Mouse (Mus musculus): ENCODE results near the gene Git2. TPM values are rescaled to one million over a fixed set of nuclear protein-coding genes. Genes with fewer than 3 reads are reported as not detected.

Gene Git2
- polyA plus RNA-seq (2014; fragmentation: Nextera tagmentation; extraction: Ambion mirVana), result 40.1 and 42.0 TPM in 2 replicates

DNA sequence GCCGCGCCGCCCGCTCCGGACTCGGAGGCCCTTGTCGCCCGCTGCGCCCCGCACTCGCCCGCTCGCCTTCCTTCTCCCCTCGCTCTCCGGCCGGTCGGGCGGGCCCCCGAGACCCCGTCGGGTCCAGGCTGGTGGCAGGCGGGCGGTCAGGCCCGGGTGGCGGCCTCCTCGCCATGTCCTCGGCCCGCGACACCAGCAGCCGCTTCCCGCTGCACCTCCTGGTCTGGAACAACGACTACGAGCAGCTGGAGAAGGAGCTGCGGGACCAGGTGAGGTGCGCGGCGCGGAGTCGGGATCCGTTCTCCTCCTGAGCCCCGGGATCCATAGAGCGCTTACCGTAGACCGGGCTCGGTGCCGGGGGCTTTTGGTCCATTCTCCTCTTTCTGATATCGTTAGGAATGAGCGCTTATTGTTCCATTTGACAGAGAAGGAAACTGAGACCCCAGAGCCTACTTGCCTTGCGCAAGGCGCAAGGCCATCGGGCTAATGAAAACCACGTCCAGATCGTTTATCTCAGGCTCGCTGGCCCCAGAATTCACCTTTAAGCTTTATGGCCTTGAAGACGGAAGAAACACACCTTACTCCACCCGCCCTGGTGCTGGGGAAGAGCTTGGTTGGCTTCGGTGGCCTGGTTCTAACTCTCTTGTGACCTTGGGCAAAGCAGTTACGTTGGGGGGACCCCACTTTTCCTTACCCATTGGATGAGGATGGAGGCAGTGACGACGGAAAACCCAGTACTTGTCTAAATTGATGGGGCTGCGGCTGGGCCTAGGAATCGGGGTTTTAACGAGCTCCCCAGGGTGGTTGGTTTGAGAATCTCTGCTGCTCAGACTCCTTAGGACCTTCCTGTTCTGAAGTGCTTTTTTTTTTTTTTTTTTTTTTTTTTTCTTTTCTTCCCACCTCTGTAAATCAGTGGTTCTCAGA, at the start of gene Git2:
Git2 (minus strand) TSS at position 462 of the 924 bp plus-strand sequence.
- Histone ChIP-seq H3K4me1 (ENCODE audit: control insufficient read depth, insufficient read depth, low read length) (peaks cover 10% of the 10 kb centered on the region), H3K27me3 (replicated peaks; ENCODE audit: control insufficient read depth, insufficient read depth, low read length) (no peaks in the 10 kb centered on the region), H3K9me3 (ENCODE audit: control insufficient read depth, low read length) (no peaks in the 10 kb centered on the region), H3K4me3 (ENCODE audit: low read depth, low read length) (peak within 1 kb of the TSS; percentile 97), H3K36me3 (ENCODE audit: control insufficient read depth, insufficient read depth, low read length) (no peaks in the 10 kb centered on the region), H3K4me2 (ENCODE audit: low read depth, low read length) (peak within 1 kb of the TSS; percentile 89), H3K27ac (replicated peaks; ENCODE audit: low read depth, low read length) (peak within 1 kb of the TSS; percentile 93), H3K9ac (ENCODE audit: low read depth, low read length) (peak within 1 kb of the TSS; percentile 95)
- ATAC-seq (ENCODE audit: low read depth), result no peak
- DNase-seq (ENCODE audit: low spot score), result peak; percentile 31
- WGBS, result under 1% methylated on average over 35 of the region's 63 CpGs

DNA sequence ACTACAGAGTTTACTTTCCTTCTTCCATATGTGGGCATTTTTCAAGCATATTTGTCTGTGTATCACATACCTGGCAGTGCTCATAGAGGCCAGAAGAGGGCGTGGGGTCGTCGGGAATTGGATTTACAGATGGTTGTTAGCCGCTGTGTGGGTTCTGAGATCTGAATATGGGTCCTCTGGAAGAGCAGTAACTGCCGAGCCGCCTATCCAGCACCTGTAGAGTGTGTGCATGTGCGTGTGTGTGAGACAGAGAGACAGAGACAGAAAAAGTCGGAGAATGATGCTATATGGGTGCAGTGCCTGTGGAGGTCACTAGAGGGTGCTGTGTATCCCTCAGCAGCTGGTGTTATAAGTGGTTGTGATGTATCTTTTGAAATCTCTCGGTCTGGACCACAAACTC, 48.9 kb upstream of the Git2 start:
- ATAC-seq (ENCODE audit: low read depth) (no peak), DNase-seq (ENCODE audit: low spot score) (no peak)
- Histone ChIP-seq H3K27me3 (replicated peaks; ENCODE audit: control insufficient read depth, insufficient read depth, low read length) (no peaks in the 10 kb centered on the region), H3K9me3 (ENCODE audit: control insufficient read depth, low read length) (peaks cover 12% of the 10 kb centered on the region; the same call in 1 of the 2 replicates), H3K4me1 (ENCODE audit: control insufficient read depth, insufficient read depth, low read length) (0 out of 2 replicates have a peak, but pooled peaks cover 3% of the 10 kb centered on the region), H3K9ac (ENCODE audit: low read depth, low read length) (no peak overlapping the region), H3K27ac (replicated peaks; ENCODE audit: low read depth, low read length) (no peak overlapping the region), H3K4me2 (ENCODE audit: low read depth, low read length) (0 out of 2 replicates have a peak overlapping the region, but pooled peaks have one; percentile 8), H3K4me3 (ENCODE audit: low read depth, low read length) (no peak overlapping the region), H3K36me3 (ENCODE audit: control insufficient read depth, insufficient read depth, low read length) (peaks cover 7% of the 10 kb centered on the region)
- 19% methylated on average over 9 of the region's 9 CpGs for WGBS

- Histone ChIP-seq H3K4me3 (ENCODE audit: low read depth, low read length) (peak within 1 kb of the TSS; percentile 59), H3K27me3 (replicated peaks; ENCODE audit: control insufficient read depth, insufficient read depth, low read length) (no peaks in the 10 kb centered on the region), H3K4me2 (ENCODE audit: low read depth, low read length) (peak within 1 kb of the TSS; percentile 53), H3K9me3 (ENCODE audit: control insufficient read depth, low read length) (peaks cover 12% of the 10 kb centered on the region; the same call in 1 of the 2 replicates), H3K4me1 (ENCODE audit: control insufficient read depth, insufficient read depth, low read length) (0 out of 2 replicates have a peak, but pooled peaks cover 3% of the 10 kb centered on the region), H3K27ac (replicated peaks; ENCODE audit: low read depth, low read length) (peak within 1 kb of the TSS; percentile 69), H3K36me3 (ENCODE audit: control insufficient read depth, insufficient read depth, low read length) (peaks cover 7% of the 10 kb centered on the region), H3K9ac (ENCODE audit: low read depth, low read length) (peak within 1 kb of the TSS; percentile 65)
- peak; percentile 93 for DNase-seq (ENCODE audit: low spot score)
- WGBS, result 9% methylated on average over 38 of the region's 53 CpGs
- ATAC-seq (ENCODE audit: low read depth), result peak; percentile 88
These were observed 47.7 kb upstream of the Git2 start, which contains the start of gene 1500011B03Rik for GRCm38 (mm10) chr5:114822796-114823688. TSS of gene 1500011B03Rik (minus strand) at chr5:114823468.

GRCm38 (mm10) chr5:114818124-114818523, 42.8 kb upstream of the Git2 start:
- peaks cover 7% of the 10 kb centered on the region for H3K36me3 ChIP-seq (ENCODE audit: control insufficient read depth, insufficient read depth, low read length)
- H3K9me3 ChIP-seq (ENCODE audit: control insufficient read depth, low read length), result peaks cover 18% of the 10 kb centered on the region; the same call in 1 of the 2 replicates
- no peak overlapping the region for H3K4me3 ChIP-seq (ENCODE audit: low read depth, low read length)
- H3K9ac ChIP-seq (ENCODE audit: low read depth, low read length), result no peak overlapping the region
- H3K27ac ChIP-seq (replicated peaks; ENCODE audit: low read depth, low read length), result no peak overlapping the region
- no peaks in the 10 kb centered on the region for H3K27me3 ChIP-seq (replicated peaks; ENCODE audit: control insufficient read depth, insufficient read depth, low read length)
- DNase-seq (ENCODE audit: low spot score) (no peak), ATAC-seq (ENCODE audit: low read depth) (no peak)
- WGBS, result 83% methylated on average over 11 of the region's 11 CpGs
- no peaks in the 10 kb centered on the region for H3K4me1 ChIP-seq (ENCODE audit: control insufficient read depth, insufficient read depth, low read length)
- no peak overlapping the region for H3K4me2 ChIP-seq (ENCODE audit: low read depth, low read length)

GRCm38 (mm10) chr5:114816599-114816998, 41.3 kb upstream of the Git2 start:
- H3K9me3 ChIP-seq (ENCODE audit: control insufficient read depth, low read length), result 0 out of 2 replicates have a peak, but pooled peaks cover 8% of the 10 kb centered on the region
- H3K4me2 ChIP-seq (ENCODE audit: low read depth, low read length), result no peak overlapping the region
- DNase-seq (ENCODE audit: low spot score), result peak; percentile 42
- no peak overlapping the region for H3K9ac ChIP-seq (ENCODE audit: low read depth, low read length)
- H3K4me3 ChIP-seq (ENCODE audit: low read depth, low read length), result no peak overlapping the region
- no peak overlapping the region for H3K27ac ChIP-seq (replicated peaks; ENCODE audit: low read depth, low read length)
- H3K36me3 ChIP-seq (ENCODE audit: control insufficient read depth, insufficient read depth, low read length), result peaks cover 5% of the 10 kb centered on the region
- no peak for ATAC-seq (ENCODE audit: low read depth)
- 58% methylated on average over 6 of the region's 6 CpGs for WGBS
- no peaks in the 10 kb centered on the region for H3K27me3 ChIP-seq (replicated peaks; ENCODE audit: control insufficient read depth, insufficient read depth, low read length)
- peaks cover 4% of the 10 kb centered on the region; the same call in 1 of the 2 replicates for H3K4me1 ChIP-seq (ENCODE audit: control insufficient read depth, insufficient read depth, low read length)

DNA sequence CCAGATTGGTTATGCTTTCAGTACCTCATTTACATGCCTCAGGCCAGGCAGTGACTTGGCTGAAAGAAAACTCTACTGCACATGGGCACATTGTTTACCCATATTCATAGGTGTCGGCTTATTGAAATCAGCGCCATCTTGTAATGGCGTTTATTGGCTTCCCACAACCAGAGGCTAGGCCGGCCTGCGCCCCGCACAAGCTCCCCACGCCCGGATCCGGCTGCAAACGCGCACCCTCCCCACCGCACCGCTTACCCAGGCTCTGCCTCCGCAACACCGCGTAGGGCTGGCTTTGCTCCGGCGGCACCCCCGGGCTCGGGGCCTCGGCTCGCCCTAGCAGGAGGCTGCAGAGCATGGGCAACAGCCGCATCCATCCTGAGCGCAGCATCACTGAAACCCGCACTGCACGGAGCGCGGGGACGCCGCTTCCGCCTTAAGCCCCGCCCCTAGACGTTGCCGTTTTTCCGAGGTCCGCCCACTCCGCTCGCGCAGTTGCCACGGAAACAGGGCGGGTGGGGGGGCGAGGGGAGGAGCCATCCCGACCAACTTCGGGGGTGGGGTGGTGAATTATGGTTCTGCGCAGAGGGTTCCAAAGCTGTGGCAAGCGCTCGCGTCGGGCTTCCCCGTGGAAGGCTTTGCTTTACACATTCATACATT, 38.3 kb upstream of the Git2 start:
- peak; percentile 94 for DNase-seq (ENCODE audit: low spot score)
- Histone ChIP-seq H3K27ac (replicated peaks; ENCODE audit: low read depth, low read length) (peak overlapping the region; percentile 90), H3K4me2 (ENCODE audit: low read depth, low read length) (peak overlapping the region; percentile 56), H3K27me3 (replicated peaks; ENCODE audit: control insufficient read depth, insufficient read depth, low read length) (no peaks in the 10 kb centered on the region), H3K9ac (ENCODE audit: low read depth, low read length) (peak overlapping the region; percentile 88), H3K4me3 (ENCODE audit: low read depth, low read length) (peak overlapping the region; percentile 90), H3K36me3 (ENCODE audit: control insufficient read depth, insufficient read depth, low read length) (peaks cover 12% of the 10 kb centered on the region), H3K9me3 (ENCODE audit: control insufficient read depth, low read length) (0 out of 2 replicates have a peak, but pooled peaks cover 6% of the 10 kb centered on the region), H3K4me1 (ENCODE audit: control insufficient read depth, insufficient read depth, low read length) (peaks cover 4% of the 10 kb centered on the region; the same call in 1 of the 2 replicates)
- WGBS, result under 1% methylated on average over 42 of the region's 50 CpGs
- ATAC-seq (ENCODE audit: low read depth), result peak; percentile 96

DNA sequence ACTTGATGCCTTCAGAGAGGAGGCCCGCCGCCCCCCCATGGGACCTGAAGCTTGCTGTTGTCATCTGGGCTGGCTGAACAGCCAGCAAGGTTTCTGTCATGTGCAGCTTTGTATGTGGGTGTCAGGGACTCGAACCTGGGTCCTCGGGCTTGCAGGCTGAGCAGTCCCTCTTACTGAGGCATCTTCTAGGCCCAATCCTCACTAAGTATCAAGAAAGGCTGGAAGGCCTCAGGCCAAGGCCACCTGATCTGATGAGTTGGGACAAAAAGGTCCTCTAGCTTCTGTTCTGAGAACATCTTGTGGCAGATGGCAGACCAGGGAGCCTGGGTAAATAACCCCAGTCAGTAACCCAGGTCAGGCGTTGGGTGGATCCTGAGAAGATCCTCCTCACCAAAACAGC, 34.5 kb upstream of the Git2 start:
- Histone ChIP-seq H3K9ac (ENCODE audit: low read depth, low read length) (no peak overlapping the region), H3K36me3 (ENCODE audit: control insufficient read depth, insufficient read depth, low read length) (peaks cover 35% of the 10 kb centered on the region), H3K27me3 (replicated peaks; ENCODE audit: control insufficient read depth, insufficient read depth, low read length) (no peaks in the 10 kb centered on the region), H3K4me3 (ENCODE audit: low read depth, low read length) (no peak overlapping the region), H3K4me2 (ENCODE audit: low read depth, low read length) (no peak overlapping the region), H3K4me1 (ENCODE audit: control insufficient read depth, insufficient read depth, low read length) (peaks cover 4% of the 10 kb centered on the region; the same call in 1 of the 2 replicates), H3K9me3 (ENCODE audit: control insufficient read depth, low read length) (no peaks in the 10 kb centered on the region), H3K27ac (replicated peaks; ENCODE audit: low read depth, low read length) (no peak overlapping the region)
- 96% methylated on average over 5 of the region's 5 CpGs for WGBS
- no peak for DNase-seq (ENCODE audit: low spot score)
- ATAC-seq (ENCODE audit: low read depth), result no peak

All from embryonic facial prominence, embryonic 14.5 days (tissue).